Mouse (Mus musculus): ENCODE measurements around the gene Aox2. TPM values are rescaled to one million over a fixed set of nuclear protein-coding genes. Genes with fewer than 3 reads are reported as not detected.
A peak's percentile ranks its signal among the peaks of the same experiment; 100 is the strongest.

The Aox2 gene
- polyA plus RNA-seq, 1 experiment: not detected

GRCm38 (mm10) chr1:58403745-58404144, 125.6 kb downstream of the Aox2 start:
- Histone ChIP-seq H3K4me1 (ENCODE audit: control insufficient read depth, insufficient read depth, low read length) (no peaks in the 10 kb centered on the region), H3K27ac (ENCODE audit: insufficient read depth, low read length) (no peak overlapping the region; the same call in 1 of the 2 replicates), H3K9me3 (replicated peaks; ENCODE audit: control insufficient read depth, insufficient read depth, low read length, poor library complexity, severe bottlenecking) (no peaks in the 10 kb centered on the region), H3K4me3 (ENCODE audit: low read depth, low read length) (no peak overlapping the region), H3K36me3 (ENCODE audit: control insufficient read depth, insufficient read depth, low read length, poor library complexity, severe bottlenecking) (peaks cover 64% of the 10 kb centered on the region), H3K9ac (ENCODE audit: low read depth, poor library complexity, severe bottlenecking) (no peak overlapping the region), H3K27me3 (ENCODE audit: control insufficient read depth, insufficient read depth, low read length, poor library complexity, severe bottlenecking) (no peaks in the 10 kb centered on the region)
- TF ChIP-seq CTCF (IDR thresholded peaks at IDR 0.05; ENCODE audit: low read depth, low read length) (no peak), POLR2A (IDR thresholded peaks at IDR 0.05; ENCODE audit: insufficient read depth, low read length) (no peak), EP300 (IDR thresholded peaks at IDR 0.05; ENCODE audit: insufficient read depth, low read depth, low read length) (no peak)

- Histone ChIP-seq H3K27me3 (ENCODE audit: control insufficient read depth, insufficient read depth, low read length, poor library complexity, severe bottlenecking) (no peaks in the 10 kb centered on the region), H3K27ac (ENCODE audit: insufficient read depth, low read length) (peak overlapping the region; percentile 31; the same call in 1 of the 2 replicates), H3K4me3 (ENCODE audit: low read depth, low read length) (no peak overlapping the region), H3K9ac (ENCODE audit: low read depth, poor library complexity, severe bottlenecking) (no peak overlapping the region), H3K9me3 (replicated peaks; ENCODE audit: control insufficient read depth, insufficient read depth, low read length, poor library complexity, severe bottlenecking) (no peaks in the 10 kb centered on the region), H3K4me1 (ENCODE audit: control insufficient read depth, insufficient read depth, low read length) (no peaks in the 10 kb centered on the region), H3K36me3 (ENCODE audit: control insufficient read depth, insufficient read depth, low read length, poor library complexity, severe bottlenecking) (peaks cover 56% of the 10 kb centered on the region)
- no peak for TF ChIP-seq EP300 (IDR thresholded peaks at IDR 0.05; ENCODE audit: insufficient read depth, low read depth, low read length)
- no peak for TF ChIP-seq CTCF (IDR thresholded peaks at IDR 0.05; ENCODE audit: low read depth, low read length)
- no peak for TF ChIP-seq POLR2A (IDR thresholded peaks at IDR 0.05; ENCODE audit: insufficient read depth, low read length)
These were observed 129.2 kb downstream of the Aox2 start for GRCm38 (mm10) chr1:58407321-58407720.

- TF ChIP-seq POLR2A (IDR thresholded peaks at IDR 0.05; ENCODE audit: insufficient read depth, low read length) (no peak), EP300 (IDR thresholded peaks at IDR 0.05; ENCODE audit: insufficient read depth, low read depth, low read length) (no peak), CTCF (IDR thresholded peaks at IDR 0.05; ENCODE audit: low read depth, low read length) (no peak)
- H3K9me3 ChIP-seq (replicated peaks; ENCODE audit: control insufficient read depth, insufficient read depth, low read length, poor library complexity, severe bottlenecking): no peaks in the 10 kb centered on the region
- H3K9ac ChIP-seq (ENCODE audit: low read depth, poor library complexity, severe bottlenecking): no peak overlapping the region
- no peak overlapping the region for H3K27ac ChIP-seq (ENCODE audit: insufficient read depth, low read length)
- peaks cover 56% of the 10 kb centered on the region for H3K36me3 ChIP-seq (ENCODE audit: control insufficient read depth, insufficient read depth, low read length, poor library complexity, severe bottlenecking)
- no peaks in the 10 kb centered on the region for H3K27me3 ChIP-seq (ENCODE audit: control insufficient read depth, insufficient read depth, low read length, poor library complexity, severe bottlenecking)
- H3K4me3 ChIP-seq (ENCODE audit: low read depth, low read length): no peak overlapping the region
- no peaks in the 10 kb centered on the region for H3K4me1 ChIP-seq (ENCODE audit: control insufficient read depth, insufficient read depth, low read length)
These were observed 130.0 kb downstream of the Aox2 start for GRCm38 (mm10) chr1:58408141-58408540.

- Histone ChIP-seq H3K36me3 (ENCODE audit: control insufficient read depth, insufficient read depth, low read length, poor library complexity, severe bottlenecking) (peaks cover 58% of the 10 kb centered on the region), H3K9me3 (replicated peaks; ENCODE audit: control insufficient read depth, insufficient read depth, low read length, poor library complexity, severe bottlenecking) (no peaks in the 10 kb centered on the region), H3K4me3 (ENCODE audit: low read depth, low read length) (no peak overlapping the region), H3K4me1 (ENCODE audit: control insufficient read depth, insufficient read depth, low read length) (no peaks in the 10 kb centered on the region), H3K27ac (ENCODE audit: insufficient read depth, low read length) (peak overlapping the region; percentile 68), H3K9ac (ENCODE audit: low read depth, poor library complexity, severe bottlenecking) (no peak overlapping the region), H3K27me3 (ENCODE audit: control insufficient read depth, insufficient read depth, low read length, poor library complexity, severe bottlenecking) (no peaks in the 10 kb centered on the region)
- TF ChIP-seq CTCF (IDR thresholded peaks at IDR 0.05; ENCODE audit: low read depth, low read length): no peak
- no peak for TF ChIP-seq POLR2A (IDR thresholded peaks at IDR 0.05; ENCODE audit: insufficient read depth, low read length)
- TF ChIP-seq EP300 (IDR thresholded peaks at IDR 0.05; ENCODE audit: insufficient read depth, low read depth, low read length): no peak
These were observed 131.5 kb downstream of the Aox2 start for GRCm38 (mm10) chr1:58409553-58410197.

GRCm38 (mm10) chr1:58410198-58410588, 132.1 kb downstream of the Aox2 start:
- peaks cover 61% of the 10 kb centered on the region for H3K36me3 ChIP-seq (ENCODE audit: control insufficient read depth, insufficient read depth, low read length, poor library complexity, severe bottlenecking)
- no peaks in the 10 kb centered on the region for H3K9me3 ChIP-seq (replicated peaks; ENCODE audit: control insufficient read depth, insufficient read depth, low read length, poor library complexity, severe bottlenecking)
- H3K27ac ChIP-seq (ENCODE audit: insufficient read depth, low read length): peak overlapping the region; percentile 68
- H3K4me1 ChIP-seq (ENCODE audit: control insufficient read depth, insufficient read depth, low read length): no peaks in the 10 kb centered on the region
- H3K4me3 ChIP-seq (ENCODE audit: low read depth, low read length): no peak overlapping the region
- no peaks in the 10 kb centered on the region for H3K27me3 ChIP-seq (ENCODE audit: control insufficient read depth, insufficient read depth, low read length, poor library complexity, severe bottlenecking)
- no peak overlapping the region for H3K9ac ChIP-seq (ENCODE audit: low read depth, poor library complexity, severe bottlenecking)
- TF ChIP-seq EP300 (IDR thresholded peaks at IDR 0.05; ENCODE audit: insufficient read depth, low read depth, low read length) (no peak), CTCF (IDR thresholded peaks at IDR 0.05; ENCODE audit: low read depth, low read length) (no peak), POLR2A (IDR thresholded peaks at IDR 0.05; ENCODE audit: insufficient read depth, low read length) (no peak)

GRCm38 (mm10) chr1:58410776-58411175, 132.7 kb downstream of the Aox2 start:
- H3K9ac ChIP-seq (ENCODE audit: low read depth, poor library complexity, severe bottlenecking): no peak overlapping the region
- H3K9me3 ChIP-seq (replicated peaks; ENCODE audit: control insufficient read depth, insufficient read depth, low read length, poor library complexity, severe bottlenecking): no peaks in the 10 kb centered on the region
- TF ChIP-seq CTCF (IDR thresholded peaks at IDR 0.05; ENCODE audit: low read depth, low read length): no peak
- TF ChIP-seq POLR2A (IDR thresholded peaks at IDR 0.05; ENCODE audit: insufficient read depth, low read length): no peak
- TF ChIP-seq EP300 (IDR thresholded peaks at IDR 0.05; ENCODE audit: insufficient read depth, low read depth, low read length): no peak
- H3K4me1 ChIP-seq (ENCODE audit: control insufficient read depth, insufficient read depth, low read length): no peaks in the 10 kb centered on the region
- peak overlapping the region; percentile 30; the same call in 1 of the 2 replicates for H3K27ac ChIP-seq (ENCODE audit: insufficient read depth, low read length)
- peaks cover 61% of the 10 kb centered on the region for H3K36me3 ChIP-seq (ENCODE audit: control insufficient read depth, insufficient read depth, low read length, poor library complexity, severe bottlenecking)
- no peak overlapping the region for H3K4me3 ChIP-seq (ENCODE audit: low read depth, low read length)
- no peaks in the 10 kb centered on the region for H3K27me3 ChIP-seq (ENCODE audit: control insufficient read depth, insufficient read depth, low read length, poor library complexity, severe bottlenecking)
